Mouse (Mus musculus): ENCODE data around the gene Ppp4c. TPM values are rescaled to one million over a fixed set of nuclear protein-coding genes. Genes with fewer than 3 reads are reported as not detected.

Gene Ppp4c
- polyA plus RNA-seq, 1 experiment: 115 TPM

GRCm38 (mm10) chr7:126803751-126804150, 11.5 kb upstream of the Ppp4c start:
- Histone ChIP-seq H3K9me3 (no peaks in the 10 kb centered on the region), H3K27me3 (replicated peaks) (no peaks in the 10 kb centered on the region), H3K36me3 (replicated peaks; ENCODE audit: low read length) (peaks cover 32% of the 10 kb centered on the region), H3K4me1 (peaks cover 82% of the 10 kb centered on the region), H3K4me3 (replicated peaks) (peak overlapping the region; percentile 60)
- TF ChIP-seq GATA1 (IDR thresholded peaks at IDR 0.05; ENCODE audit: borderline replicate concordance, low read length): no peak
- no peak for TF ChIP-seq FLI1 (IDR thresholded peaks at IDR 0.05; ENCODE audit: low read length)

- TF ChIP-seq GATA1 (IDR thresholded peaks at IDR 0.05; ENCODE audit: borderline replicate concordance, low read length) (no peak), FLI1 (IDR thresholded peaks at IDR 0.05; ENCODE audit: low read length) (no peak)
- no peaks in the 10 kb centered on the region for H3K27me3 ChIP-seq (replicated peaks)
- peak overlapping the region; percentile 72 for H3K4me3 ChIP-seq (replicated peaks)
- H3K9me3 ChIP-seq: no peaks in the 10 kb centered on the region
- H3K36me3 ChIP-seq (replicated peaks; ENCODE audit: low read length): peaks cover 34% of the 10 kb centered on the region
- peaks cover 76% of the 10 kb centered on the region for H3K4me1 ChIP-seq
These were observed 10.9 kb upstream of the Ppp4c start for GRCm38 (mm10) chr7:126803181-126803580.

DNA sequence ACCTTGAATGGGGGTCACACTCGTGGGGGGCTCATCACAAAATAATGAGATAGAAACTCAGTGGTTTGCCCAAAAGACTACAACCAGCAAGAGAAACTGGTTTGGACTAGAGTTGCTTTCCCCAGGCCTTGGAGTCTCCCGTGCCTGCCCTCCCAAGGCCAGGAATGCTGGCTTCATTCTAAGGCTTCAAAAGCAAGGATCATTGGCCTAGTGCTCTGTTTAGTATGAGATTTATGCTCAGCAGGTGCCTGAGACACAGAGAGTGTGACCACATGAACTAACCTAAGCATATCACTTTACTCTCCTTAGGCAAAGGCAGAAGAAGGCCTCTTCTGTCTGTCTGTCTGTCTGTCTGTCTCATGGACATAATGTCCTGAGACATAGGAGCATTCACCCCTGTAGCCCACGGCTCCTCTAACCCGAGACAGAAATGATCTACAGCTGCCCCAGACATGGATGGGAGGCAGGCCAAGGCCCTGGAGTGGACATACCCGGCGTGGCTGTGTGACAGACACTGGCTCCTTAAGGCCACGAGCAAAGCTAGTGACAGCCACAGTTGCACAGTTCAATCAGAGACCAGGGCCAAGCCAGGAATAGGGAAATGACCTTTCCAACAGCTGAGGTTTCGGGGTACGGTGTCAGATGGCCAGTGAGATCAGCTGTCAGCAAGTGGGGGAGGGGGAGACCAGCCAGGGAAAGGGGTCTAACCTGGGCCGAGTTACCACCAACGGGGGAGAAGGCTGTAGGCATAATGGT, 10.0 kb upstream of the Ppp4c start:
- TF ChIP-seq FLI1 (IDR thresholded peaks at IDR 0.05; ENCODE audit: low read length) (no peak), GATA1 (IDR thresholded peaks at IDR 0.05; ENCODE audit: borderline replicate concordance, low read length) (no peak)
- Histone ChIP-seq H3K27me3 (replicated peaks) (no peaks in the 10 kb centered on the region), H3K4me1 (peaks cover 72% of the 10 kb centered on the region), H3K9me3 (no peaks in the 10 kb centered on the region), H3K4me3 (replicated peaks) (peak overlapping the region; percentile 1), H3K36me3 (replicated peaks; ENCODE audit: low read length) (peaks cover 40% of the 10 kb centered on the region)

GRCm38 (mm10) chr7:126801057-126801422, 8.7 kb upstream of the Ppp4c start:
- H3K4me3 ChIP-seq (replicated peaks): peak overlapping the region; percentile 96
- H3K36me3 ChIP-seq (replicated peaks; ENCODE audit: low read length): peaks cover 44% of the 10 kb centered on the region
- no peak for TF ChIP-seq GATA1 (IDR thresholded peaks at IDR 0.05; ENCODE audit: borderline replicate concordance, low read length)
- TF ChIP-seq FLI1 (IDR thresholded peaks at IDR 0.05; ENCODE audit: low read length): no peak
- no peaks in the 10 kb centered on the region for H3K27me3 ChIP-seq (replicated peaks)
- peaks cover 80% of the 10 kb centered on the region for H3K4me1 ChIP-seq
- no peaks in the 10 kb centered on the region for H3K9me3 ChIP-seq

DNA sequence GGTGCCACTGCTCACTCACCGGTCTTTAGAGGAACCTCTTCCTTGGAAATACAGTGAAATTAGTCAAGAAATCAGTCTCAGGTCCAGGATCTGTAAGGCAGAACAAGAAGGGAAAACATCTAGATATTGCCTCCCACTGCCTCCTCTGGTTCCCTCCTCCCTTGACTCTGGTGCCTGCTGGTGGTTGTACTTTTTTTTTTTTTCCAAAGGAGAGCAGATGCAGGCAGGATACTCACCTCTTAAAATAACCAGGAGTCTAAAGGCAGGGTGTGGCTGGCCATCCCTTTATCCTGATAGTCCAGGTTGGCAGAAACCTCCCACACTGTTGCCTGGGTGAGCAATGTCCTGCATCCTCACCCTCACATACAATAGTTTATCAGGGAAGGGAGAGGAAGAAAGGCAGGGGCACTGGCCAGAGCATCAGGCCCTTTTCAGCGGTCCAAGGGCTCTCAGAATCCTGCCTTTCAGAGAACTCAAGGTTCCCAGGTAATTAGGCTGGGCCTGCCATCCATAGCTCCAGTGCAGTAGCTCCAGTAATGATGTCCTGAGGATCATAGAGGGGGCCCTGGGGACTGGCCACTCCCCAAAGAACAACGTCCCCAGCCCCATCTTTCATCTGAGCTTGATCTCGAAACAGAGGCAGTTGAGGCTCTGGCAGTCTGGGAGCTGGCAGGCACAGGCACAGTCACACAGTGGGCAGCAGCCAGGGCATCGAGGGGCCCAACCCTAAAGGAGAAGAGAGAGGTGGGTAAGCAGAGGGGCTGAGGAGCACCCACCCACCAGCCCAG, 8.2 kb upstream of the Ppp4c start:
- Histone ChIP-seq H3K4me3 (replicated peaks) (peak overlapping the region; percentile 96), H3K4me1 (peaks cover 84% of the 10 kb centered on the region)

DNA sequence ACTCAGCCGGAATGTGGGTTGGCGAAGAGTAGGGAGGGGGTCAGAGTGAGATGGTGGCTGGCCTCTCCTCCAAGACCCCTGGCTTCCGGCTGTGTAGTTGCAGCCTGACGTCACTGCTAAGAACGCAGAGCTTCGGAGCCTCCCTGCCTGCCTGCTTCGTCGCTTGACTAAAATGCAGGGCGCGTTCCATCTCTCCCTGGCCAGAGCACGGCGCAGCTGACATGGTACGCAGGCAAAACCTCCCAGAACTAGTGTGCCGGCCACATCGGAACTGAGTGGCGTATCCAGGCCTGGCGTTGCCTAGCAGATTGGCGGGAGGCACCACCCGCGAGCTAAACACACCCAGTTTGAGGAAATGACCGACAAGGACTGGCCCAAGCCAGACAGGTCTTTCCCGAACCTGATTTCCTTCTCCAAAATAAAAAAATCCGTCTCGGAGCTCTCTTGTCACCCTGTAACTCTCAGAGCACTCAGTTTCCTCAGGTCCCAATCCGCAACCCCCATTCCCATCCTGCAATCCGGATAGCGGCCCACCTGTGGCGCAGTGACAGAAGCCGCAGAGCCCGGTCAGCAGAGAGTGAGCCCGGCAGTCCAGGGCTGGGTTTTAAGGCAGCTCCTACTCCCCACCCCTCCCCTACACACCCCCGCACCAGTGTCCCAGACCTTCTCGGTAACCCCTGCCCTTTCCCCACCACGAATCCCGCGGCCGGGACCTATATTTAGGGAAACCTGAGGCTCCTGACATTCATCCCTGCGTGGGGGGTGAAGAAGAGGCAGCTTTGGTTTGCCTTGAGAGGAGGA, 7.4 kb upstream of the Ppp4c start:
- peak overlapping the region; percentile 96 for H3K4me3 ChIP-seq (replicated peaks)
- peaks cover 84% of the 10 kb centered on the region for H3K4me1 ChIP-seq
- TF ChIP-seq GATA1 (IDR thresholded peaks at IDR 0.05; ENCODE audit: borderline replicate concordance, low read length) (no peak), FLI1 (IDR thresholded peaks at IDR 0.05; ENCODE audit: low read length) (no peak)
- no peaks in the 10 kb centered on the region for H3K27me3 ChIP-seq (replicated peaks)
- peaks cover 53% of the 10 kb centered on the region for H3K36me3 ChIP-seq (replicated peaks; ENCODE audit: low read length)
- no peaks in the 10 kb centered on the region for H3K9me3 ChIP-seq

More for the DNA sequence above, 8.2 kb upstream of the Ppp4c start:
- Histone ChIP-seq H3K36me3 (replicated peaks; ENCODE audit: low read length) (peaks cover 48% of the 10 kb centered on the region), H3K27me3 (replicated peaks) (no peaks in the 10 kb centered on the region), H3K9me3 (no peaks in the 10 kb centered on the region)
- TF ChIP-seq FLI1 (IDR thresholded peaks at IDR 0.05; ENCODE audit: low read length): no peak
- TF ChIP-seq GATA1 (IDR thresholded peaks at IDR 0.05; ENCODE audit: borderline replicate concordance, low read length): no peak

- TF ChIP-seq GATA1 (IDR thresholded peaks at IDR 0.05; ENCODE audit: borderline replicate concordance, low read length) (0 out of 3 replicates have a peak, but pooled peaks have one; percentile 51), FLI1 (IDR thresholded peaks at IDR 0.05; ENCODE audit: low read length) (no peak)
- Histone ChIP-seq H3K27me3 (replicated peaks) (no peaks in the 10 kb centered on the region), H3K36me3 (replicated peaks; ENCODE audit: low read length) (peaks cover 55% of the 10 kb centered on the region), H3K4me3 (replicated peaks) (peak overlapping the region; percentile 96), H3K4me1 (peaks cover 84% of the 10 kb centered on the region), H3K9me3 (no peaks in the 10 kb centered on the region)
These were observed 6.8 kb upstream of the Ppp4c start for GRCm38 (mm10) chr7:126799050-126799467.

DNA sequence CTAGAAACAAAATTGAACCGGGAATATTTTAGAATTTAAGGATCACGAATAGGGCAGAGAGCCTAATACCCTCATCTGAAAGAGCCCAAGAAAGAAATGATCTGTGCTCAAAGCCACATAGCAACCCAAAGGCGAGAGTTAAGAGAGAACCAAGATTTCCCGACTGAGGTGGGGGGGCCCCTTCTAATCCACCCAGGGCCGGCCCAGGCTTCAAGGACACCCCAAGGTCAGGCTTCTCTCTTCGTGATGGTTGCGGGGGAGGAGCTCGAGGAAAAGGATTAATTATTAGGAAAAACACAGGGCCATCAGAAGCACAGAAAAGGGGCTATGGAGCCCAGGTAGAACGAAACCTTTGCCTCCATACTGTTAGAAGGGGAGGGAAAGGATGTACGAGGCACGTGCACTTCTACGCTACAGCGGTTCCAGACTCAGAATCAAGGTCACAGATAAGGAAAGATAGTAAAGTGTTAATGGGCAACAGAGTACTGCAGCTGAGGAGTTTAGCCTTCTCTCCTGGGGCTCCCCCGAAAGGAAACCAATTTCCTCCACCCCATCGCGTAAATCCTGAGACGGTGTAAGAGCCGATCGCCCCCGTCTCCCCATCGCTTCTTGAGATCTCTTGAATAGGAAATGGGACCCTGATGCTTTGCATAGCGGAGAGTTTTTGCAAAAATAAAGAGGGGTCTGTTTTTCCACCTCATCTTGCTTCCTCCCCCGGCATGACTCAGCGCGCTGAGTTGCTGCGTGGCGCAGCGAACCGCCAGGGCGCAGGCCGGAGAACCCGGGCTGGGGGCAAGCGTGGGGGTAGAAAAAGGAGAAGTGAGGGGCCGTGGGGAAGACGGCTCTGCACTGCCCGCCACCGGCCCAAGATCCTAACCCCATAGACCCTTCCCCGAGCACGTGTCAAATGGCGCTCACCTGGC, 6.1 kb upstream of the Ppp4c start:
- Histone ChIP-seq H3K4me1 (peaks cover 84% of the 10 kb centered on the region), H3K27me3 (replicated peaks) (no peaks in the 10 kb centered on the region), H3K4me3 (replicated peaks) (peak overlapping the region; percentile 96), H3K9me3 (no peaks in the 10 kb centered on the region), H3K36me3 (replicated peaks; ENCODE audit: low read length) (peaks cover 62% of the 10 kb centered on the region)
- TF ChIP-seq FLI1 (IDR thresholded peaks at IDR 0.05; ENCODE audit: low read length): no peak
